Mouse (Mus musculus) limb, embryonic 10.5 days (tissue): ENCODE results near the gene Mars2. TPM values are rescaled to one million over a fixed set of nuclear protein-coding genes. Genes with fewer than 3 reads are reported as not detected.
A peak's percentile ranks its signal among the peaks of the same experiment; 100 is the strongest.

Source experiments
- DNase-seq: peaks from one replicate; pipeline ENCODE4 v3.0.0-alpha.2; 2017; ENCODE audit warnings: low spot score
- H3K27ac ChIP-seq: fragments of 300-500 bp; sonication (generic); 2 replicates; pipeline ENCODE4 v1.5.1; 2016; ENCODE audit warnings: mild to moderate bottlenecking
- H3K27me3 ChIP-seq: fragments of 300-500 bp; sonication (generic); 2 replicates; pipeline ENCODE4 v1.6.1; 2016; ENCODE audit warnings: low read depth, mild to moderate bottlenecking; ENCODE audit not compliant: poor library complexity, severe bottlenecking
- H3K36me3 ChIP-seq: fragments of 300-500 bp; sonication (generic); 2 replicates; pipeline ENCODE4 v1.6.1; 2016; ENCODE audit warnings: mild to moderate bottlenecking, moderate library complexity
- H3K4me1 ChIP-seq: fragments of 300-500 bp; sonication (generic); 2 replicates; pipeline ENCODE4 v1.6.1; 2016
- H3K4me3 ChIP-seq: fragments of 300-500 bp; sonication (generic); 2 replicates; pipeline ENCODE4 v1.5.1; 2016; ENCODE audit warnings: mild to moderate bottlenecking, moderate library complexity
- H3K9me3 ChIP-seq: fragments of 300-500 bp; sonication (generic); replicated peaks from 2 replicates; pipeline ENCODE4 v1.6.1; 2016; ENCODE audit warnings: mild to moderate bottlenecking
- WGBS: fragments of 180-500 bp; shearing (Covaris S2); methylation state at CpG from one replicate; pipeline ENCODE4 v1.1.7; 2016; 5-methylcytosine and 5-hydroxymethylcytosine counted together
- polyA plus RNA-seq: library from polyadenylated mRNA; unstranded; fragments of >200 nt; fragmentation: Nextera tagmentation; extraction: Ambion mirVana; gene quantifications from 2 replicates; pipeline ENCODE4 v1.2.1, GENCODE M21; 2016

Mars2 gene
- polyA plus RNA-seq, 1 experiment from 2014 or later = 2.5 TPM

DNA sequence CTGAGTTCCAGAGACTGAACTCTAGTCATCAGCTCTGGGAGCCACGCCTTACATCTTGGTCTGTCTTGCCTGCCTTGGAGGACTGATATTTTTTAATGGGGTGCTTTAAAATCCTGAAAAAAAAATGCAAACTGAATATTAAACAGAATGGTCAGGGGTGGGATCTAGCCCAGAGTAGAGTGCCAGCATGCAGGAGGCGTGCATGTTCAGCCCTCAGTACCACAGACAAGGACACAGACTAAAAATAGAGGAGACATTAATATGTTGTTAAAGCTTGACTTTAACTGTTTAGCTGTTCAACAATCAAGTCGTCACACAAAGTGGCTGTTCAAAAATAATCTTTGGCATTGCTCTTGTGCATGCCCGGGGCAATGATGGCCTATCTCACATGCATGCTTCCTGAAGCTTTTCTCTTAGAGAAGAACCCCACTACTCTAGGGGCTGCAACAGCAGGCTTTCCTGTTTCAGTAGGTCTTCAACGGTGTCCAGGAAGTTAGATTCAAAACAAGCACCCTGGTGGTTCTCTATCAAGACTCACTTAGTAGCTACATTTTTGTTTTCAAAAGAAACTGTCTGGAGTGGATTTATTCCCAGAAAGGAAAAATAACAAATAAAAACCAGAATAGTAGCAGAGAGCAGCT lies 28.4 kb upstream of the Mars2 start:
- H3K4me3 ChIP-seq = no peak overlapping the region
- H3K36me3 ChIP-seq = peaks cover 22% of the 10 kb centered on the region
- H3K9me3 ChIP-seq = no peaks in the 10 kb centered on the region
- WGBS = 82% methylated on average over 5 of the region's 5 CpGs
- no peak for DNase-seq
- no peak overlapping the region for H3K27ac ChIP-seq
- no peaks in the 10 kb centered on the region for H3K27me3 ChIP-seq
- peaks cover 37% of the 10 kb centered on the region for H3K4me1 ChIP-seq

GRCm38 (mm10) chr1:55210202-55210965 lies 26.6 kb upstream of the Mars2 start:
- no peaks in the 10 kb centered on the region for H3K9me3 ChIP-seq
- peak; percentile 66 for DNase-seq
- H3K36me3 ChIP-seq = peaks cover 10% of the 10 kb centered on the region; the same call in 1 of the 2 replicates
- peak overlapping the region; percentile 8; the same call in 1 of the 2 replicates for H3K4me3 ChIP-seq
- peak overlapping the region; percentile 81 for H3K27ac ChIP-seq
- WGBS = 42% methylated on average over 12 of the region's 12 CpGs
- H3K27me3 ChIP-seq = no peaks in the 10 kb centered on the region
- H3K4me1 ChIP-seq = peaks cover 31% of the 10 kb centered on the region

DNA sequence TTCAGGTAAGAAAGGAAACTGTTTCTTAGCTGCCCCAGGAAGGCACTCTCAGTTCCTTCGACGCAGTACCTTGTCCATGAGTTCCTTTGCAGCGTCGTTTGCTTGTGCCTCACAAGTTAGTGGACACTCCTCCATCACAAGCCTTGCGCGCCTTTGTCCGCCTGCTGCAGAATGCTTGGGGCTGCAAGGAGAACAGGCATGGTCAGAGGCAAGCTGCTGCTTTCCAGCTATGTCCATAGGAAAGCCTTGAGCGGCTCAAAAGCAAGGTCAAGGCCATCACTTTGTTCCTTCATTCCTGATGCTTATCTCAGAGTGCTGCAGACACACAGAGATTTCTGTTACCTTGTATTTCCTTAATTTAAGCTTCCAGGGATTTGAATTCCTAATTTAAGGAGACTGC lies 25.9 kb upstream of the Mars2 start:
- peaks cover 9% of the 10 kb centered on the region; the same call in 1 of the 2 replicates for H3K36me3 ChIP-seq
- WGBS = 86% methylated on average over 8 of the region's 8 CpGs

DNA sequence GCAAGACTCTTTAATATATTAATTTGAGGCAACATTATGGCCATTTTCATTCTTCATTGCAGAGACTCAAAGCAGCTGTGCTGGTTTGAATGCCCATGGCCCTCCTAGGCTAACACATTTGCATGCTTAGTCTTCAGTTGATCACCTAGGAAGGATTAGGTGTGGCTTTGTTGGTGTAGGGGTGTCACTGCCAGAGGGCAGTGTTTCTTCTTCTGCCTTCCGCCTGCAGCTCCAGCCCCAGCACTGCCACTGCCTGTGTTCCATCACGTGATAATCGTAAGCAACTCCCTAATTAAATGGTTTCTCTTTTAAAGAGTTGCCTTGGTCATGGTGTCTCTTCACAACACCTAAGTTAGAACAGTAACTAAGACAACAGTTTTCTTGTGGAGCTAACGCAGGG lies 24.2 kb upstream of the Mars2 start:
- Histone ChIP-seq H3K27me3 (no peaks in the 10 kb centered on the region), H3K27ac (no peak overlapping the region), H3K4me1 (peaks cover 47% of the 10 kb centered on the region), H3K9me3 (no peaks in the 10 kb centered on the region), H3K4me3 (no peak overlapping the region), H3K36me3 (peaks cover 7% of the 10 kb centered on the region; the same call in 1 of the 2 replicates)
- 81% methylated on average over 4 of the region's 4 CpGs for WGBS
- DNase-seq = no peak

More for the DNA sequence above, 25.9 kb upstream of the Mars2 start:
- Histone ChIP-seq H3K27ac (peak overlapping the region; percentile 81), H3K4me3 (no peak overlapping the region), H3K4me1 (peaks cover 36% of the 10 kb centered on the region), H3K27me3 (no peaks in the 10 kb centered on the region), H3K9me3 (no peaks in the 10 kb centered on the region)
- no peak for DNase-seq

DNA sequence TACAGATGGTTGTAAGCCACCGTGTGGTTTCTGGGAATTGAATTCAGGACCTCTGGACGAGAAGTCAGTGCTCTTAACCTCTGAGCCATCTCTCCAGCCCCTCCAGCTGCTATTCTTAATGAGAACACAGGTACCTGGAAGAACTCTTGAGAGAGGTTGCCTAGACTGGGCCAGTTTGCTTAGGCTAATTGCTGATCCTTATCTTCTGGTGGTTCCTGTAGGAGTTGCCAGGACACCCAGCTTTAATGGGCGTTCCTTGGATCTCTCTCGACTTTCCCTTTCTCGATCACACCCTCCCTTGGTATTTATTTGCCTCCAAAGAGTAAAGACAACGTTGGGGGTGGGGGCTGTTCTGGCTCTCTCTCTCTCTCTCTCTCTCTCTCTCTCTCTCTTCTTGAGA lies 23.5 kb upstream of the Mars2 start:
- 44% methylated on average over 6 of the region's 6 CpGs for WGBS
- no peak for DNase-seq
- Histone ChIP-seq H3K4me1 (peaks cover 47% of the 10 kb centered on the region), H3K27ac (no peak overlapping the region), H3K9me3 (no peaks in the 10 kb centered on the region), H3K4me3 (no peak overlapping the region), H3K36me3 (peaks cover 7% of the 10 kb centered on the region; the same call in 1 of the 2 replicates), H3K27me3 (no peaks in the 10 kb centered on the region)

DNA sequence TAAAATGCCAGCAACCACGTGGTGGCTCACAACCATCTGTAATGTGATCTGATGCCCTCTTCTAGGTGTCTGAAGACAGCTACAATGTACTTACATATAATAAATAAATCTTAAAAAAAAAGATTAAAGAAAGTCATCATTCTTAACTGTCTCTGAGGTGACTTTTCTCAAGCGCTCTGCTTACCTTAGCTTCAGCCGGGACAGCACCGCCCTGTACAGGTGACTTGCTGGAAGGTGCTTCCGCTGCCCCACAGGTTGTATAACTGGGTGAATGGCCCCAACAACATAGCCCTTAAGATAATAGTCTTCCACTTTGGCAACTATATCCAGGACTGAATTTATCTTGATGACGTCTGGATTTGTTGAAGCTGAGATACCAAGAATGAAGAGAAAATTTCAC lies 23.0 kb upstream of the Mars2 start:
- DNase-seq = no peak
- Histone ChIP-seq H3K36me3 (peaks cover 7% of the 10 kb centered on the region; the same call in 1 of the 2 replicates), H3K4me3 (no peak overlapping the region), H3K4me1 (peaks cover 44% of the 10 kb centered on the region), H3K27me3 (no peaks in the 10 kb centered on the region), H3K27ac (no peak overlapping the region), H3K9me3 (no peaks in the 10 kb centered on the region)
- 83% methylated on average over 6 of the region's 6 CpGs for WGBS

- H3K27me3 ChIP-seq = no peaks in the 10 kb centered on the region
- no peak overlapping the region for H3K4me3 ChIP-seq
- peaks cover 32% of the 10 kb centered on the region for H3K4me1 ChIP-seq
- WGBS = 68% methylated on average over 11 of the region's 11 CpGs
- no peak for DNase-seq
- no peak overlapping the region for H3K27ac ChIP-seq
- H3K9me3 ChIP-seq = no peaks in the 10 kb centered on the region
- peaks cover 7% of the 10 kb centered on the region; the same call in 1 of the 2 replicates for H3K36me3 ChIP-seq
Measured at GRCm38 (mm10) chr1:55215185-55215813, 21.7 kb upstream of the Mars2 start.

- Histone ChIP-seq H3K27ac (no peak overlapping the region), H3K9me3 (no peaks in the 10 kb centered on the region), H3K27me3 (no peaks in the 10 kb centered on the region), H3K4me1 (peaks cover 19% of the 10 kb centered on the region), H3K4me3 (no peak overlapping the region), H3K36me3 (peaks cover 7% of the 10 kb centered on the region; the same call in 1 of the 2 replicates)
- no peak for DNase-seq
- WGBS = 55% methylated on average over 2 of the region's 2 CpGs
Measured at GRCm38 (mm10) chr1:55217191-55217590, 19.8 kb upstream of the Mars2 start.

GRCm38 (mm10) chr1:55221352-55221751 lies 15.6 kb upstream of the Mars2 start:
- H3K27me3 ChIP-seq = no peaks in the 10 kb centered on the region
- no peak for DNase-seq
- H3K4me1 ChIP-seq = peaks cover 30% of the 10 kb centered on the region
- no peak overlapping the region for H3K4me3 ChIP-seq
- no peaks in the 10 kb centered on the region for H3K9me3 ChIP-seq
- 86% methylated on average over 4 of the region's 4 CpGs for WGBS
- no peak overlapping the region for H3K27ac ChIP-seq
- H3K36me3 ChIP-seq = no peaks in the 10 kb centered on the region; the same call in 1 of the 2 replicates

DNA sequence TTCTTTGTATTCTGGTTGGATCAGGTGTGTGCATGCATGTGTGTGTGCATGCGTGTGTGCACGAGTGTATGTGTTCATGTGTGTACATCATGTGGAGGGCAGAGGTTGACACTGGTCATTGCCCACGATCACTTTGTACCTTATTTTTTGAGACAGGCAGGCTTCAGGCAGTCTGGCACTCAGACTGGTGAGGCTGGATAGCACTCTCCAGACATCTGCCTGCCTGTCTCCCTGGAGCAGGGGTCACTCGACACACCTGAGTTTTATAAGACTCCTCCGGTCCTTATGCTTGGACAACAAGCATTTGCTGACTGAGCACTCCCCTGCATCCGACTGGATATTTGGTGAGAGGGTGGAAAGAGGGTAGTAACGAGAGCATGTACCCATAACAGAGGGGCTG lies 14.0 kb upstream of the Mars2 start:
- peak; percentile 24 for DNase-seq
- H3K4me3 ChIP-seq = no peak overlapping the region
- H3K4me1 ChIP-seq = peaks cover 26% of the 10 kb centered on the region
- no peaks in the 10 kb centered on the region for H3K9me3 ChIP-seq
- H3K27me3 ChIP-seq = no peaks in the 10 kb centered on the region
- H3K27ac ChIP-seq = no peak overlapping the region
- WGBS = 92% methylated on average over 7 of the region's 7 CpGs
- no peaks in the 10 kb centered on the region; the same call in 1 of the 2 replicates for H3K36me3 ChIP-seq

GRCm38 (mm10) chr1:55224111-55224510 lies 12.9 kb upstream of the Mars2 start:
- Histone ChIP-seq H3K36me3 (no peaks in the 10 kb centered on the region; the same call in 1 of the 2 replicates), H3K27me3 (no peaks in the 10 kb centered on the region), H3K9me3 (no peaks in the 10 kb centered on the region), H3K4me3 (peak overlapping the region; percentile 62), H3K4me1 (peaks cover 26% of the 10 kb centered on the region), H3K27ac (peak overlapping the region; percentile 92)
- WGBS = 39% methylated on average over 11 of the region's 11 CpGs
- DNase-seq = peak; percentile 49

DNA sequence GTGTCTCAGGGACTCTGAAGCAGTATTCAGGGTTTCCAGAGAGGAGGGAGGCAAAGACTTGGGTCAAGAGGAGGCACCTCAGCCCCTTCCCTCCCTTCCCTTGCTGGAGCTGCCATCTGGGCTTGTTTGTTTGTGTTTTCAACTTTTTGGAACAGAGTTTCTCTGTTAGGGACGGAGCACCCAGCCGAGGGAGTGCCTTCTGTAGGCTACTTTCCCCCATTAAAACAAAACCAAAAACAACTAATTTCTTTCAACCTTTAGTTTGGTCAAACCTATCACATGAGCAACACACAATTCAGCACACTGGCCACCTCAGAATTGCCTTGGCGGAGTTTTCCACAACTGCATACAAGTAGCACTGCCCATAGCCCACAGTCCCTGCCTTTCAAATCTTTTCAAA lies 11.6 kb upstream of the Mars2 start:
- Histone ChIP-seq H3K9me3 (no peaks in the 10 kb centered on the region), H3K27me3 (no peaks in the 10 kb centered on the region), H3K36me3 (no peaks in the 10 kb centered on the region; the same call in 1 of the 2 replicates), H3K27ac (peak overlapping the region; percentile 92), H3K4me3 (peak overlapping the region; percentile 62), H3K4me1 (peaks cover 26% of the 10 kb centered on the region)
- no peak for DNase-seq
- 28% methylated on average over 3 of the region's 3 CpGs for WGBS
